Mouse (Mus musculus) CD8-positive naive resting alpha-beta T cell, adult 2 months (primary cell): ENCODE results near the gene Platr17.

ENCODE experiments used
- DNase-seq, 2 experiments: peaks; one replicate each; pipeline ENCODE4 v3.0.0; 2022; ENCODE audit warnings: low read depth in 2 of 2, low spot score in 2 of 2

The Platr17 gene

GRCm38 (mm10) chr17:33919351-33920281 lies 14.7 kb downstream of the Platr17 start:
- DNase-seq = peak; percentile 69 to 77

GRCm38 (mm10) chr17:33920282-33921097 lies 15.6 kb downstream of the Platr17 start:
- peak; percentile 77 to 87 for DNase-seq

- no peak for DNase-seq
These were observed 16.4 kb downstream of the Platr17 start for GRCm38 (mm10) chr17:33921361-33921760.

GRCm38 (mm10) chr17:33924577-33925283 lies 19.8 kb downstream of the Platr17 start:
- DNase-seq = peak; percentile 68 to 77

GRCm38 (mm10) chr17:33925406-33926116 lies 20.6 kb downstream of the Platr17 start:
- no peak for DNase-seq

GRCm38 (mm10) chr17:33926207-33926932 lies 21.4 kb downstream of the Platr17 start:
- no peak for DNase-seq

- no peak for DNase-seq
These were observed 23.5 kb downstream of the Platr17 start for GRCm38 (mm10) chr17:33928251-33928947.

GRCm38 (mm10) chr17:33929371-33930279 lies 24.7 kb downstream of the Platr17 start, which contains the start of gene Rgl2:
Rgl2 (plus strand) TSS chr17:33929543.
- DNase-seq = peak; percentile 93 to 97

GRCm38 (mm10) chr17:33930280-33931158 lies 25.6 kb downstream of the Platr17 start:
- DNase-seq = peak in 1 of 2 experiments; percentile 55

GRCm38 (mm10) chr17:33931159-33931866 lies 26.4 kb downstream of the Platr17 start:
- DNase-seq = no peak

- DNase-seq = no peak
These were observed 27.0 kb downstream of the Platr17 start for GRCm38 (mm10) chr17:33931947-33932346.

GRCm38 (mm10) chr17:33932448-33932847 lies 27.5 kb downstream of the Platr17 start:
- DNase-seq = no peak

GRCm38 (mm10) chr17:33932970-33933369 lies 28.0 kb downstream of the Platr17 start:
- DNase-seq = no peak

GRCm38 (mm10) chr17:33935422-33936055 lies 30.6 kb downstream of the Platr17 start:
- no peak for DNase-seq

- no peak for DNase-seq
These were observed 32.1 kb downstream of the Platr17 start for GRCm38 (mm10) chr17:33936993-33937392.

- no peak for DNase-seq
These were observed 33.8 kb downstream of the Platr17 start for GRCm38 (mm10) chr17:33938783-33939182.
